Mouse (Mus musculus): Measurements from ENCODE around the gene Rpl41. TPM values are rescaled to one million over a fixed set of nuclear protein-coding genes. Genes with fewer than 3 reads are reported as not detected.
A peak's percentile ranks its signal among the peaks of the same experiment; 100 is the strongest.
"Not testable (repeated sequence)": the region's sequence is repeated elsewhere in the genome, so short reads cannot be mapped to it uniquely, and the experiment has no call there.

The Rpl41 gene
- polyA plus RNA-seq, 1 experiment from 2014 or later: 4,697 TPM

DNA sequence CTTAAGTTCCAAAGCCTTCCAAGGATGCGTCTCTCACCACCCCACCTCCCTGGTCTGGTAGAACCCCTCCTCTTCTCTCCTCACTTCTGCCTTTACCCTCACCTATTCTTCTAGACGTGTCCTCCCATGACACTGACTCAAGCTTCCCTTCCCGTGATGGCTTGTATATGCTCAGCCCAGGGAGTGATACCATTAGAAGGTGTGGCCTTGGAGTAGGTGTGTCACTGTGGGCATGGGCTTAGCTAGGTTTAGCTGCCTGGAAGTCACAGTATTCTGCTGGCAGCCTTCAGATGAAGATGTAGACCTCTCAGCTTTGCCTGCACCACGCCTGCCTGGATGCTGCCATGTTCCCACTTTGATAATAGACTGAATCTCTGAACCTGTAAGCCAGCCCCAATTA is 34.1 kb downstream of the Rpl41 start:
- Histone ChIP-seq H3K4me1 (ENCODE audit: insufficient read depth) (no peaks in the 10 kb centered on the region), H3K27ac (ENCODE audit: low read depth) (no peak overlapping the region), H3K4me2 (no peak overlapping the region), H3K9me3 (ENCODE audit: low read depth, low read length) (no peaks in the 10 kb centered on the region), H3K36me3 (ENCODE audit: insufficient read depth) (peaks cover 34% of the 10 kb centered on the region), H3K9ac (no peak overlapping the region), H3K27me3 (ENCODE audit: insufficient read depth, low read length) (peaks cover 10% of the 10 kb centered on the region; the same call in 1 of the 2 replicates), H3K4me3 (ENCODE audit: low read depth, low read length) (no peak overlapping the region)
- ATAC-seq (ENCODE audit: insufficient read depth) (no peak), DNase-seq (no peak)
- no peak for TF ChIP-seq CTCF (IDR thresholded peaks at IDR 0.05; ENCODE audit: low read depth)
- 76% methylated on average over 4 of the region's 4 CpGs for WGBS

- Histone ChIP-seq H3K4me1 (ENCODE audit: insufficient read depth) (no peaks in the 10 kb centered on the region), H3K4me2 (no peak overlapping the region), H3K36me3 (ENCODE audit: insufficient read depth) (peaks cover 28% of the 10 kb centered on the region), H3K27ac (ENCODE audit: low read depth) (no peak overlapping the region), H3K9me3 (ENCODE audit: low read depth, low read length) (no peaks in the 10 kb centered on the region), H3K27me3 (ENCODE audit: insufficient read depth, low read length) (0 out of 2 replicates have a peak, but pooled peaks cover 6% of the 10 kb centered on the region), H3K9ac (no peak overlapping the region), H3K4me3 (ENCODE audit: low read depth, low read length) (no peak overlapping the region)
- TF ChIP-seq CTCF (IDR thresholded peaks at IDR 0.05; ENCODE audit: low read depth): no peak
- 80% methylated on average over 12 of the region's 12 CpGs for WGBS
- ATAC-seq (ENCODE audit: insufficient read depth): no peak
- no peak for DNase-seq
Observed at GRCm38 (mm10) chr10:128511761-128512160, 37.3 kb downstream of the Rpl41 start.

- ATAC-seq (ENCODE audit: insufficient read depth): no peak
- Histone ChIP-seq H3K9me3 (ENCODE audit: low read depth, low read length) (no peaks in the 10 kb centered on the region), H3K36me3 (ENCODE audit: insufficient read depth) (peaks cover 28% of the 10 kb centered on the region), H3K4me2 (no peak overlapping the region), H3K27me3 (ENCODE audit: insufficient read depth, low read length) (0 out of 2 replicates have a peak, but pooled peaks cover 3% of the 10 kb centered on the region), H3K4me3 (ENCODE audit: low read depth, low read length) (no peak overlapping the region), H3K27ac (ENCODE audit: low read depth) (no peak overlapping the region), H3K9ac (no peak overlapping the region), H3K4me1 (ENCODE audit: insufficient read depth) (no peaks in the 10 kb centered on the region)
- DNase-seq: no peak
- WGBS: 79% methylated on average over 9 of the region's 9 CpGs
- TF ChIP-seq CTCF (IDR thresholded peaks at IDR 0.05; ENCODE audit: low read depth): no peak
Observed at GRCm38 (mm10) chr10:128511189-128511588, 37.9 kb downstream of the Rpl41 start.

DNA sequence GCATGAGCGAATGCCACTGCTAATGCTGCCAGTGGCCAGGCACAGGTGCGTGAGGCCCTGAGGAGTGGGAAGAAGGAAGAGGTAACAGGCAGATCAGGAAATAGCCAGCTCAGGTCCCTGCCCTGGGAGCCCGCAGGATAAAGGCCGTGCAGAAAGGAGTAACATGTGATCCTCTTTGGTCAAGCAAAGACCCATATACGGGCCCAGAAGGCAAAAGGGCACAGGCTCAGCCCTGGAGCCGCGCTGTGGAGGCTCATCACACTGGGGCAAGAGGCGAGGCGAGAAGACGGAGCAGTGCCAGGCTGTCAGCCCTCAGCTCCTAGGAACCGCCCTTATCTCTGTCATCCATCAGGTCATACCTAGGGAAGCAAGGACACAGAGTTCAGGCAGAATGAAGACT is 38.8 kb downstream of the Rpl41 start:
- Histone ChIP-seq H3K9ac (no peak overlapping the region), H3K9me3 (ENCODE audit: low read depth, low read length) (no peaks in the 10 kb centered on the region), H3K27ac (ENCODE audit: low read depth) (no peak overlapping the region), H3K4me1 (ENCODE audit: insufficient read depth) (no peaks in the 10 kb centered on the region), H3K36me3 (ENCODE audit: insufficient read depth) (peaks cover 28% of the 10 kb centered on the region), H3K27me3 (ENCODE audit: insufficient read depth, low read length) (no peaks in the 10 kb centered on the region), H3K4me3 (ENCODE audit: low read depth, low read length) (no peak overlapping the region), H3K4me2 (no peak overlapping the region)
- ATAC-seq (ENCODE audit: insufficient read depth): no peak
- TF ChIP-seq CTCF (IDR thresholded peaks at IDR 0.05; ENCODE audit: low read depth): no peak
- no peak for DNase-seq
- WGBS: 62% methylated on average over 11 of the region's 11 CpGs

GRCm38 (mm10) chr10:128509831-128510230 is 39.3 kb downstream of the Rpl41 start:
- TF ChIP-seq CTCF (IDR thresholded peaks at IDR 0.05; ENCODE audit: low read depth): no peak
- Histone ChIP-seq H3K27ac (ENCODE audit: low read depth) (no peak overlapping the region), H3K4me2 (no peak overlapping the region), H3K9me3 (ENCODE audit: low read depth, low read length) (no peaks in the 10 kb centered on the region), H3K4me3 (ENCODE audit: low read depth, low read length) (no peak overlapping the region), H3K36me3 (ENCODE audit: insufficient read depth) (peaks cover 24% of the 10 kb centered on the region), H3K27me3 (ENCODE audit: insufficient read depth, low read length) (no peaks in the 10 kb centered on the region), H3K4me1 (ENCODE audit: insufficient read depth) (no peaks in the 10 kb centered on the region), H3K9ac (no peak overlapping the region)
- peak; percentile 51 for DNase-seq
- WGBS: 49% methylated on average over 4 of the region's 4 CpGs
- peak; percentile 66; the same call in 1 of the 2 replicates for ATAC-seq (ENCODE audit: insufficient read depth)

DNA sequence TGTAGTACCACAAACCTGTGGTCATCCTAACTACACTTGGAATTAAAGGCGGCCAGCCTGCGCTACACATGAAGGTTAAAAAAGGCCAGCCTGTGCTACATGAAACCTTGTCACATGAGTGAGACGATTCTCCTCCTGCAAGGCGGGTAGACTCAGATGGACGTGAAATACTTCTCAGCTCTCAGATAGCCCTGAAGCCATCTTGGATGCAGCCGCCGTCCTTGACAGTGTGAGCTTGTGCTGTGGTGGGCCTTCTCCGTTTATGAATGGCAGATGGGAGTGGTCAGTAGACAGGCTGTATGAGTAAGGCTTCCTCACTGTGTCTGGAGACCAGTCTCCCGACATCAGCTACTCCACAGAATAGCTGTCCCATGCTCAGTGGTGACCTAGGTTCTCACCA is 39.9 kb downstream of the Rpl41 start:
- WGBS: 79% methylated on average over 9 of the region's 9 CpGs
- Histone ChIP-seq H3K36me3 (ENCODE audit: insufficient read depth) (peaks cover 22% of the 10 kb centered on the region), H3K4me1 (ENCODE audit: insufficient read depth) (no peaks in the 10 kb centered on the region), H3K9ac (no peak overlapping the region), H3K4me2 (no peak overlapping the region), H3K9me3 (ENCODE audit: low read depth, low read length) (no peaks in the 10 kb centered on the region), H3K4me3 (ENCODE audit: low read depth, low read length) (no peak overlapping the region), H3K27me3 (ENCODE audit: insufficient read depth, low read length) (no peaks in the 10 kb centered on the region), H3K27ac (ENCODE audit: low read depth) (no peak overlapping the region)
- ATAC-seq (ENCODE audit: insufficient read depth): no peak
- no peak for DNase-seq
- no peak for TF ChIP-seq CTCF (IDR thresholded peaks at IDR 0.05; ENCODE audit: low read depth)

GRCm38 (mm10) chr10:128508260-128508659 is 40.8 kb downstream of the Rpl41 start:
- ATAC-seq (ENCODE audit: insufficient read depth) (no peak), DNase-seq (peak; percentile 31)
- H3K9me3 ChIP-seq (ENCODE audit: low read depth, low read length): no peaks in the 10 kb centered on the region
- H3K36me3 ChIP-seq (ENCODE audit: insufficient read depth): peaks cover 22% of the 10 kb centered on the region
- H3K27ac ChIP-seq (ENCODE audit: low read depth): no peak overlapping the region
- H3K4me1 ChIP-seq (ENCODE audit: insufficient read depth): no peaks in the 10 kb centered on the region
- no peaks in the 10 kb centered on the region for H3K27me3 ChIP-seq (ENCODE audit: insufficient read depth, low read length)
- WGBS: 68% methylated on average over 9 of the region's 9 CpGs
- H3K9ac ChIP-seq: no peak overlapping the region
- H3K4me3 ChIP-seq (ENCODE audit: low read depth, low read length): no peak overlapping the region
- no peak overlapping the region for H3K4me2 ChIP-seq
- TF ChIP-seq CTCF (IDR thresholded peaks at IDR 0.05; ENCODE audit: low read depth): no peak

GRCm38 (mm10) chr10:128505974-128506373 is 43.1 kb downstream of the Rpl41 start:
- Histone ChIP-seq H3K27ac (ENCODE audit: low read depth) (no peak overlapping the region), H3K4me3 (ENCODE audit: low read depth, low read length) (no peak overlapping the region), H3K4me2 (no peak overlapping the region), H3K9me3 (ENCODE audit: low read depth, low read length) (no peaks in the 10 kb centered on the region), H3K27me3 (ENCODE audit: insufficient read depth, low read length) (no peaks in the 10 kb centered on the region), H3K9ac (no peak overlapping the region), H3K36me3 (ENCODE audit: insufficient read depth) (peaks cover 12% of the 10 kb centered on the region; the same call in 1 of the 2 replicates), H3K4me1 (ENCODE audit: insufficient read depth) (no peaks in the 10 kb centered on the region)
- 93% methylated on average over 14 of the region's 14 CpGs for WGBS
- no peak for TF ChIP-seq CTCF (IDR thresholded peaks at IDR 0.05; ENCODE audit: low read depth)
- no peak for DNase-seq
- ATAC-seq (ENCODE audit: insufficient read depth): no peak

DNA sequence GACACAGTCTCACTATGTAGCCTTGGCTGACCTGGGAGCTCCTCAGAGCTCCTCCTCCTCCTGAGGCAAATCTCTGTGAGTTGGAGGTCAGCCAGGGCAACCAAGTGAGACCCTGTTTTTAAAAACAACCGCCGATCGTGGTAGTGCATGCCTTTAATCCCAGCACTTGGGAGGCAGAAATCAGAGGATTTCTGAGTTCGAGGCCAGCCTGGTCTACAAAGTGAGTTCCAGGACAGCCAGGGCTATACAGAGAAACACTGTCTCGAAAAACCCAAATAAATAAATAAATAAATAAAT is 43.8 kb downstream of the Rpl41 start:
- not testable (repeated sequence) for H3K4me3 ChIP-seq (ENCODE audit: low read depth, low read length); H3K4me1 ChIP-seq (ENCODE audit: insufficient read depth); H3K4me2 ChIP-seq; H3K9ac ChIP-seq; DNase-seq; H3K36me3 ChIP-seq (ENCODE audit: insufficient read depth); ATAC-seq (ENCODE audit: insufficient read depth); H3K27ac ChIP-seq (ENCODE audit: low read depth); H3K27me3 ChIP-seq (ENCODE audit: insufficient read depth, low read length); H3K9me3 ChIP-seq (ENCODE audit: low read depth, low read length)
- 78% methylated on average over 5 of the region's 5 CpGs for WGBS
